ENCODE assay signal across 17 mouse cellular contexts in genomic region chr4:75065782-75066181, GRCm38 (mm10).
"Had no signal": no experiment of that assay in that cellular context is flagged by ENCODE, and none has a peak within 500 bp of the region (broad histone marks: within the 10 kb centered on the region; RNA-seq: fewer than 3 reads in every experiment).

No protein-coding gene starts in this region.

- H3K4me2 ChIP-seq: lung, embryonic 15.5 days; midbrain, embryonic 11.5 days; midbrain, embryonic 13.5 days; midbrain, embryonic 15.5 days; neural tube, embryonic 12.5 days; stomach, embryonic 15.5 days had no signal

- H3K4me1 ChIP-seq: lung, embryonic 15.5 days; megakaryocyte, embryonic 14.5 days; midbrain, embryonic 13.5 days; midbrain, embryonic 15.5 days; neural tube, embryonic 12.5 days; stomach, embryonic 15.5 days had no signal

- H3K4me3 ChIP-seq: lung, embryonic 15.5 days; megakaryocyte, embryonic 14.5 days; midbrain, embryonic 13.5 days; midbrain, embryonic 15.5 days; neural tube, embryonic 12.5 days; stomach, embryonic 15.5 days had no signal

- DNase-seq: lung, adult 2 months; lung, postnatal 14 days; lung, postnatal 36 days; right cerebral cortex, postnatal 14 days; thymus, adult 18-20 months; thymus, postnatal 14 days; thymus, postnatal 36 days had no signal

- ATAC-seq: lung, postnatal 0 days; midbrain, embryonic 13.5 days; midbrain, embryonic 15.5 days had no signal

- H3K27me3 ChIP-seq: lung, embryonic 15.5 days; megakaryocyte, embryonic 14.5 days; midbrain, embryonic 13.5 days; midbrain, embryonic 15.5 days; neural tube, embryonic 12.5 days; stomach, embryonic 15.5 days had no signal

- H3K27ac ChIP-seq: lung, embryonic 15.5 days; macrophage; midbrain, embryonic 13.5 days; midbrain, embryonic 15.5 days; neural tube, embryonic 12.5 days; stomach, embryonic 15.5 days; stomach, postnatal 0 days had no signal

- H3K36me3 ChIP-seq: lung, embryonic 15.5 days; midbrain, embryonic 13.5 days; midbrain, embryonic 15.5 days; neural tube, embryonic 12.5 days; stomach, embryonic 15.5 days had no signal

- H3K9me3 ChIP-seq: lung, embryonic 15.5 days; megakaryocyte, embryonic 14.5 days; midbrain, embryonic 13.5 days; midbrain, embryonic 15.5 days; neural tube, embryonic 12.5 days; stomach, embryonic 15.5 days had no signal

- H3K9ac ChIP-seq: lung, embryonic 15.5 days; midbrain, embryonic 13.5 days; midbrain, embryonic 15.5 days; neural tube, embryonic 12.5 days; stomach, embryonic 15.5 days had no signal
